Mouse (Mus musculus) cortical plate, adult 2 months (tissue): ENCODE results near the gene H2afv. TPM values are rescaled to one million over a fixed set of nuclear protein-coding genes. Genes with fewer than 3 reads are reported as not detected.
A peak's percentile ranks its signal among the peaks of the same experiment; 100 is the strongest.
"Not testable (repeated sequence)": the region's sequence is repeated elsewhere in the genome, so short reads cannot be mapped to it uniquely, and the experiment has no call there.

Experiments used
- H3K27ac ChIP-seq: fragments of 200-500 bp; 2 replicates; pipeline ENCODE4 v1.5.1; 2012; ENCODE audit warnings: low read length, control low read depth, inconsistent platforms; ENCODE audit not compliant: insufficient read depth
- H3K4me1 ChIP-seq: fragments of 200-500 bp; 2 replicates; pipeline ENCODE4 v1.6.1; 2011; ENCODE audit warnings: low read length; ENCODE audit not compliant: control insufficient read depth, insufficient read depth
- H3K4me3 ChIP-seq: fragments of 200-500 bp; 2 replicates; pipeline ENCODE4 v1.5.1; 2011; ENCODE audit warnings: mild to moderate bottlenecking, low read length, control low read depth; ENCODE audit not compliant: insufficient read depth
- CTCF ChIP-seq: fragments of 200-500 bp; IDR thresholded peaks from 2 replicates; pipeline ENCODE4 v1.5.1; 2011; ENCODE audit warnings: mild to moderate bottlenecking, control low read depth, low read length; ENCODE audit not compliant: insufficient read depth; ENCODE audit errors: extremely low read depth
- POLR2A ChIP-seq: fragments of 200-500 bp; IDR thresholded peaks from 2 replicates; pipeline ENCODE4 v1.6.1; 2011; ENCODE audit warnings: mild to moderate bottlenecking, low read length, control low read depth; ENCODE audit not compliant: insufficient read depth; ENCODE audit errors: extremely low read depth
- polyA plus RNA-seq: library from polyadenylated mRNA; depleted of rRNA; stranded (reverse); fragments of >200 nt; gene quantifications from 2 replicates; pipeline ENCODE4 v1.2.3, GENCODE M21; 2012

Gene H2afv
- polyA plus RNA-seq, 1 experiment: 83.3 TPM

GRCm38 (mm10) chr11:6417069-6417468 is 27.2 kb downstream of the H2afv start:
- Histone ChIP-seq H3K4me3 (peak overlapping the region; percentile 56), H3K27ac (no peak overlapping the region)

GRCm38 (mm10) chr11:6416405-6417034 is 27.7 kb downstream of the H2afv start:
- Histone ChIP-seq H3K27ac (peak overlapping the region; percentile 98), H3K4me3 (peak overlapping the region; percentile 56), H3K4me1 (peaks cover 4% of the 10 kb centered on the region; the same call in 1 of the 2 replicates)
- peak; percentile 74; the same call in 1 of the 2 replicates for TF ChIP-seq POLR2A
- TF ChIP-seq CTCF: no peak

More at GRCm38 (mm10) chr11:6417069-6417468, 27.2 kb downstream of the H2afv start:
- peaks cover 4% of the 10 kb centered on the region; the same call in 1 of the 2 replicates for H3K4me1 ChIP-seq
- TF ChIP-seq POLR2A (no peak), CTCF (no peak)

GRCm38 (mm10) chr11:6415551-6416404 is 28.5 kb downstream of the H2afv start:
- H3K4me3 ChIP-seq: peak overlapping the region; percentile 56
- H3K4me1 ChIP-seq: peaks cover 4% of the 10 kb centered on the region; the same call in 1 of the 2 replicates
- TF ChIP-seq CTCF (no peak), POLR2A (peak; percentile 88; the same call in 1 of the 2 replicates)
- peak overlapping the region; percentile 98 for H3K27ac ChIP-seq

- peak within 1 kb of the TSS; percentile 98 for H3K27ac ChIP-seq
- TF ChIP-seq POLR2A: no peak
- no peak for TF ChIP-seq CTCF
- peaks cover 4% of the 10 kb centered on the region; the same call in 1 of the 2 replicates for H3K4me1 ChIP-seq
- peak within 1 kb of the TSS; percentile 56 for H3K4me3 ChIP-seq
These were observed 29.3 kb downstream of the H2afv start, which contains the start of gene Ppia for GRCm38 (mm10) chr11:6414751-6415550. TSS of gene Ppia (plus strand) at chr11:6415443.

GRCm38 (mm10) chr11:6413264-6413663 is 31.0 kb downstream of the H2afv start:
- Histone ChIP-seq H3K4me1 (peaks cover 4% of the 10 kb centered on the region), H3K4me3 (no peak overlapping the region), H3K27ac (no peak overlapping the region)
- TF ChIP-seq CTCF (no peak), POLR2A (no peak)

- Histone ChIP-seq H3K4me3 (no peak overlapping the region), H3K27ac (no peak overlapping the region), H3K4me1 (peaks cover 4% of the 10 kb centered on the region)
- TF ChIP-seq CTCF: peak; percentile 85
- no peak for TF ChIP-seq POLR2A
These were observed 32.6 kb downstream of the H2afv start for GRCm38 (mm10) chr11:6411684-6412083.

- not testable (repeated sequence) for H3K27ac ChIP-seq, H3K4me1 ChIP-seq, H3K4me3 ChIP-seq
These were observed 33.5 kb downstream of the H2afv start for GRCm38 (mm10) chr11:6410755-6411154.

- Histone ChIP-seq H3K4me1 (peaks cover 11% of the 10 kb centered on the region), H3K27ac (no peak overlapping the region), H3K4me3 (no peak overlapping the region)
- TF ChIP-seq POLR2A (no peak), CTCF (no peak)
These were observed 34.1 kb downstream of the H2afv start for GRCm38 (mm10) chr11:6410050-6410602.

GRCm38 (mm10) chr11:6407162-6407621 is 37.1 kb downstream of the H2afv start:
- H3K4me3 ChIP-seq: no peak overlapping the region
- H3K27ac ChIP-seq: no peak overlapping the region
- TF ChIP-seq CTCF: no peak
- TF ChIP-seq POLR2A: no peak
- peaks cover 13% of the 10 kb centered on the region for H3K4me1 ChIP-seq
